1 mouse cellular context compared by ENCODE assay signal in genomic region chr10:7880283-7880682, GRCm38 (mm10). TPM values are rescaled to one million over a fixed set of nuclear protein-coding genes. Genes with fewer than 3 reads are reported as not detected.
"Had no signal": no experiment of that assay in that cellular context is flagged by ENCODE, and none has a peak within 500 bp of the region (broad histone marks: within the 10 kb centered on the region; RNA-seq: fewer than 3 reads in every experiment).

No protein-coding gene starts in this region.

RNA-seq across cellular contexts. Expression of gene Zc3h12d, which starts 48.0 kb away (rescaled TPM):
- polyA plus RNA-seq: midbrain, embryonic 11.5 days had no signal
